Mouse (Mus musculus) erythroid progenitor cell, adult 5-6 weeks (primary cell): ENCODE measurements at regions not wholly inside any gene's neighbourhood (a gene's known extent, or its start where the extent isn't known, plus 50 kb on each side); places are given as distances from the start of the nearest gene placed in this dataset.
"Not testable (repeated sequence)": the region's sequence is repeated elsewhere in the genome, so short reads cannot be mapped to it uniquely, and the experiment has no call there.

Source experiments
- ATAC-seq: replicated peaks from 2 replicates; pipeline ENCODE4 v1.8.0; 2016; ENCODE audit warnings: moderate number of reproducible peaks, mild to moderate bottlenecking, moderate TSS enrichment, inconsistent platforms; ENCODE audit not compliant: poor library complexity, low FRiP score, severe bottlenecking

DNA sequence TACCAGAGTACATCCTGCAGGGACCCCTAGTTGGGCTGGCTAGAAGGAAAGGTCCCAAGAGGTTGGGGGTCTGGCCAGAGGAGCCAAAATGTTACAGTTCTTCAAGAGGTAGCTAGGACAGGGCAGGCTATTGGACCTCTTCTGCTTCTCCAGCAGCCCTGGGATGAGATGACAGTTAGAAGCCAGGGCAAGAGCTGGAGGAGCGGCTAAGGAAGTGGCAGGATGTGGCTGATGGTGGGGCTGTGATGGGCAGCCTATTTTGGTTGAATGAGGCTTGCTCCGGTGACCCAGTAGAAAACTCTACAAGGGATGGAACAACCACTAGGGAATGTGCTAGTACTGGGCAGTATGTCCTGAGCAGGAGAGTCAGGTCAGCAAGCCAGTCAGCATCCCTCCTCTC, 82.8 kb downstream of the Ddx11 start:
- ATAC-seq: no peak

DNA sequence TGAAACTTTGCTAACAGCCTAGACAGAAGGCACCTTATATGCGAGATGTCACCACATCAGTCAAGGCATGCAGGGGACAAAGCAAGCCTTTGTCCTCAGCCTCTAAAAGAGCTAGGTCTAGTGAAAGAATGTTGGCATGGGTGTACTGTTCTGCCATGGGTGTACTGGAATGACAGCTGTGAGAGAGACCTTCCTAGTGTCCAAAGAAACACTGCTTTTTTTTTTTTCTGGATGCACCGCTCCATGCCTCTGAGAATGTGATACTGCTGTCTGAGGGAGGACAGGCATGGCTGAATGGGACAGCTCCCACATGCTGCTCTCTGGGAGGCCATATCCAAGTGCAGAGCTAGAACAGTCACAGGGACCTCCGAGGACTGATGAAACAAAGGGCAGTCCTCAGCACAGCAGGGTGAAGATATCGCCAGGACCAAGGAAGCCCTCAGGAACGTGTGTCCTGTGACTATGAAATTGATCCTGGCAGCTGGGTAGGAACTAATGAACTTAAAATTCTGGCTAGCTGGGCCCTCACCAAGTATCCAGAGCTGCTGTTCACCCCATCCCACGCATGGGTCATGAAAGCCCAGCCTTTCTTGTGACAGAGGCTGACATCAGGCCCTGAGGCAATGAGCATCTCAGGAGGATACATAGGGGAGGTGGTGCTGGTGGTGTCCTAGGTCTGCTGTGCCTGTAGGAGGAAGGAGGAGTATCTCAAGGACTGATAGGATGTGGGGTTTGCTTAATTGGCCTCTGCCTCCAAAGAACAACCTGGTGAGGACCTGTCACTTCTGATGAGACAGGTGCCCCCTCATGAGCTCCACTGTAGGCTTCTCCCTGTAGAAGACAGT, 84.6 kb downstream of the Ddx11 start:
- ATAC-seq: not testable (repeated sequence)

- ATAC-seq: peak; percentile 68
Measured at GRCm38 (mm10) chr17:66208803-66209515, 85.6 kb downstream of the Ddx11 start.

- no peak for ATAC-seq
Measured at GRCm38 (mm10) chr17:66211561-66211960, 88.2 kb downstream of the Ddx11 start.

GRCm38 (mm10) chr17:66212616-66213015, 89.3 kb downstream of the Ddx11 start:
- no peak for ATAC-seq

DNA sequence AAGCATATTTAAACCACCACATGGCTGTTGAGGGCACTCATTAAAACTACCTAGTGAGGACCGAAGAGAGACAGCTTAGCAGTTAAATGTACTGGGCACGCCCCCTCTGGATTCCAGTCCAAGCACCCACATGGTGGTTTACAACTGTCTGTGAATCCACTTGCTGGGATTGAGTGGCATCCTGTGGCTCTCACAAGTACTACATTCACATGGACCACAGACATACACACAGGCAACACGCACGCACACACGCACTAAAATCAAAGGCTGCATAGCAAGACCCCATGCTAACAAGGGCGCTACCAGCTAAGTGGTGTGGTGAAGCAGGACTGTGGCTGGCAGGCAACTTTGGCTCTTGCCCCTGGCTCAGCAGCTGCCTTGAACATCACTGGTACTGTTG, 95.0 kb downstream of the Ddx11 start:
- ATAC-seq: no peak

- no peak for ATAC-seq
Measured at GRCm38 (mm10) chr17:66219669-66220435, 96.5 kb downstream of the Ddx11 start.

DNA sequence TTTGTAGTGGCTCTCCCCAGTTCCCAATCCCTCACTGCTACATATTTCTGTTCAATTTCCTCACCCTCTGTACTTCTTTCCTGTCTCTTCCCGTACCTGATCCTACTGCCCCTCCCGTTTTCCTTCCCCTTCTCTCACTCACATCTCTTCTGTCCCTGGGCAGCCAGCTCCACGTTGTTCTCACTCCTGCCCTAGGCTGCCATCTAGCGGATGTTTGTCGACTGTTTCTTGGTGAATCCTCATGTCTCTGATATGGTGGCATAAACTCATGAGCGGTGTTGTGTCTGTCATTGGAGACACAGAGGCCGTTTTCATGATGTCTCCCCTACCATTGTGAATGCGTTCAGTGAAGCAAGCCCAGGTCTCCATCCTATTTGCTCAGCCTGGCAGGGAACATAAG, 97.9 kb downstream of the Ddx11 start:
- ATAC-seq: no peak

- no peak for ATAC-seq
Measured at GRCm38 (mm10) chr17:66223711-66224110, 100.4 kb downstream of the Ddx11 start.

GRCm38 (mm10) chr17:66224241-66224640, 100.9 kb downstream of the Ddx11 start:
- ATAC-seq: no peak

- no peak for ATAC-seq
Measured at GRCm38 (mm10) chr17:66232391-66232790, 109.1 kb downstream of the Ddx11 start.

GRCm38 (mm10) chr17:66232891-66233421, 109.6 kb downstream of the Ddx11 start:
- no peak for ATAC-seq

- ATAC-seq: no peak
Measured at GRCm38 (mm10) chr17:66233451-66233951, 110.2 kb downstream of the Ddx11 start.

- ATAC-seq: no peak
Measured at GRCm38 (mm10) chr17:66234432-66234831, 111.1 kb downstream of the Ddx11 start.

DNA sequence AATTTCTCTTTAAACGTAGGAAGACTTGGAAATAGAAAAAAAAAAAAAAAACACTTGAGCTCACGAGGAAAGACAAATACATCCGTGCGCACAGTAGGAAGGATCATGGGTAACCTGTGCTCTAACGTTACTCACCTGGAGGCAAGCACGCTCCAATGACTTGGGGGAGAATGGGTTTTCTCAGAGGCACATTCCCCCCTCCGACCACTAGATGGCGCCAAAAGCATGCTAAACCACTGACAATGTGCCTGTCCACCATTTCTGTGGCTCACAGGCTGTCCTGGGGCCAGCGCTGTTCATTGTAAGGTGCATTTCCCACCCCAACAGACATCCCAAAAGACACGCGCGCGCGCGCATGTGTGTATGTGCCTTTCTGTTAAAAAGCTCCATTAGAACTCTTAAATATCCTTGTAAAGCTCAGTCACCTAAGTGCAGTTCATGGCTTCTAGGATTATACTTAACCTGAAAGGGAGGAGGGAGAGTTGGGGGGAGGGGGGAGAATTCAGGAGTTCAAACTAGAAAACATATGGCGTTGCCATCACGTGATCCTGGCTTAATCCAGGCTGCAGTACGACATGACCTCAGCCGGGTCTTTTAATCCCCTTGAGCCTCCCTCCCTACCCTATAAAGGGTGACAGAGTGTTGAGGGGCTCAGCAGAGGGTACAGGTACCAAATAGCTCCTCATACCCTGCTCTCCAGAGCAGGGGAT, 111.9 kb downstream of the Ddx11 start:
- peak; percentile 39; the same call in 1 of the 2 replicates for ATAC-seq

- ATAC-seq: no peak
Measured at GRCm38 (mm10) chr17:66235806-66236335, 112.6 kb downstream of the Ddx11 start.

- no peak for ATAC-seq
Measured at GRCm38 (mm10) chr17:66241868-66242622, 118.7 kb downstream of the Ddx11 start.

DNA sequence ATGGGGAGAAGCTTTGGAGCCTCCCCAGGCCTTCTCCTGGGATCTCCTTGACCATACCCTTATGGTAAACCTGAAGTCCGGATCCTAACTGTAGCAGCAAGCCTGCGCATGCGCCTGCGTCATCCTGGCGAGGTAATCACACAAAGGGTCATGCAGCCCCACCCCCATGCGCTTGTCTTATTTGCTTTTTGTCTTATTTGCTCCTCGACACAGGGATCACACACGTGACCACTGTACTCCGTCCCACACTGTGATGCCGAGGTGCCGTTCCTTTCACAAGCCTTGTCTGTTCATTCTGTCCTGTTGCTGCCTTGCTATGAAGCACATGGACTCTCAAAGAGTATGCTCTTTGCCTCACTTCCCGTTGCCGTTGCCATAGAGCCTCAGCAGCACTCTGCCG, 120.9 kb downstream of the Ddx11 start:
- no peak for ATAC-seq
